Mouse (Mus musculus) activated CD4-positive, CD25-positive, alpha-beta regulatory T cell, adult 4 months (primary cell): ENCODE results near the gene Tmem181a. TPM values are rescaled to one million over a fixed set of nuclear protein-coding genes. Genes with fewer than 3 reads are reported as not detected.
A peak's percentile ranks its signal among the peaks of the same experiment; 100 is the strongest.
"Not testable (repeated sequence)": the region's sequence is repeated elsewhere in the genome, so short reads cannot be mapped to it uniquely, and the experiment has no call there.

ENCODE experiments used
- ATAC-seq: one replicate; pipeline ENCODE4 v1.8.0; 2017
- polyA plus RNA-seq, 2 experiments: library from polyadenylated mRNA; unstranded; fragments of 100-300 nt; shearing (Covaris generic); gene quantifications; one replicate each; pipeline ENCODE4 v1.2.1; 2017

The Tmem181a gene
- polyA plus RNA-seq, result 10 to 100 TPM; 13.4 to 20.5 TPM

DNA sequence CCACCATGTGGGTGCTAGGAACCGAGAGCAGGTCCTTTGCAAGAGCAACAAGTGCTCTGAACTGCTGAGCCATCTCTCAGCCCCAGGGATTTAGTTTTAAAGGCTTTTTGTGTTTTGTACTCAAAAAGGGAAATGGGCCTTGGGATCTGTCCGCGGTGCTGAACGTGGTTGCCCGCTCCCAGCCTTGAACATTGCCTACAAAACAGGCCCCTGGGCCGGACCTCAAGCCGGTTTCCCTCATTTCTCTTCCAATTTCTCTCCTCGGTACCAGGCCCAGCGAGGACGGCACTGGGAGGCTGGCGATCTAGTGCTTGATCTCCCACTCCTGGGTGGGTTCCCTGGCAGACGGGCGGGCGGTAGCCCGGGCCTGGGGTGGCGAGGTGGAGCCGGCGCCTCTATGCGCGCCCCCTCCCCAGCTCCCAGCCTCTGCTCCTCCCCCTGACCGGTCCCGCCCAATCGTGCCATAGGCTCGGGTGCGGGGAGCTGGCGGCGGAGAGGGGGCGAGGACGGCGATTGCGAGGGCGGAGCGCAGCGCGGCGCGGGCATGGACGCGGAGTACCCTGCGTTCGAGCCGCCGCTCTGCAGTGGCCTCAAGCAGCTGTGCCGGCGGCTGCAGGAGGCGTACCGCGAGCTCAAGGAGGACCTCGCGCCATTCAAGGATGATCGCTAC, at the start of gene Tmem181a:
Gene Tmem181a (plus strand): TSS at position 461 of the 670 bp plus-strand sequence.
- ATAC-seq, result not testable (repeated sequence)

GRCm38 (mm10) chr17:6211721-6212120, 44.9 kb upstream of the Tmem181a start:
- ATAC-seq, result no peak

DNA sequence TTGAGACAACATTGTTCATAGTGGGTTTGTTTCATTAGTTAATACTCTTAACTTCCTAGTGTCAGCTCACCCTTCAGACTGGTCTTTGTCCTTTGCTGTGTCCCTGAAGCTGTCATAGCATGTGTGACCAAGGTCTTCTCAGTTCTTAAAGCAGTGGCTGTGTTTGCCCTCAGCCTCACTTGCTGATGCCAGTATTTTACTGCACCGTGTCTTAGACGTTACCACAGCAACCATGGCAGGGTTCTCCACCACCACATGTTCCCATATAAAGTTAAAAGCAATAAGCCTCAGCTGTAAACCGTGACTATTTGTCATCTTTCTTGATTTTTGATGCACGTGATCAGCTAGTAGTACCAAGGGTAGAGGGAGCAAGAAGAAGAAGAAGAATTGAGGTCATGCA, 41.0 kb upstream of the Tmem181a start:
- ATAC-seq, result no peak

DNA sequence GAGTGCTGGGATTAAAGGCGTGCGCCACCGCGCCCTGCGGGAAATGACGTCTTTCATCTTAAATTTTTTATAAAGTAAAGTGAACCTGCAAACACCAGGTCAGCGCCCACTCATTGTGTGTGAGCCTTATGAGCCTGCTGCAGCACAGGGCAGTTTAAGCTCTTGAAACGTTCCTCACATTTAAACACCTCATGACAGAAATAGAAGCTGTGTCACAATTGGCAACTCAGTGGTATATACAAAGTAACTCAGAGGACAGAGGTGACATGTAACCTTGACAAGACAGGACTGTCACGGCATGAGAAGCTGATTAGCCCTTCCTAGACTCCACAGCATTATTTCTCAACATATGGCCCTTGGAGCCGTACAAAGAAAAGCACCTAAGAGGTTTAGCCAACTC, 40.1 kb upstream of the Tmem181a start:
- no peak for ATAC-seq

DNA sequence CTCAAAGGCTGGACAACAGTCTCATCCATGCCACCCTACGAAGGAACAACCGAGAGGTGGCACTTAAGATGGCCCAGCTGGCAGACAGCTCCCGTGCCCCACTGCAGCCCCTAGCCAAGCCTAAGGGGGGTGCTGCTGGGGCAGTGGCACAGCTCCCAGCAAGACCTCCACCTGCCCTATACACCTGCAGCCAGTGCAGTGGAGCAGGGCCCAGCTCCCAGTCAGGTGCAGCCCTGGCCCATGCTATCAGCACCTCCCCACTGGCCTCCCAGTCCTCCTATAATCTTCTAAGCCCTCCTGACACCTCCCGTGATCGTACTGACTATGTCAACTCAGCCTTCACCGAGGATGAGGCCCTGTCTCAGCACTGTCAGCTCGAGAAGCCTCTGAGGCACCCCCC, 24.0 kb upstream of the Tmem181a start:
- not testable (repeated sequence) for ATAC-seq

- ATAC-seq, result not testable (repeated sequence)
Observed at GRCm38 (mm10) chr17:6251298-6251697, 5.4 kb upstream of the Tmem181a start.

DNA sequence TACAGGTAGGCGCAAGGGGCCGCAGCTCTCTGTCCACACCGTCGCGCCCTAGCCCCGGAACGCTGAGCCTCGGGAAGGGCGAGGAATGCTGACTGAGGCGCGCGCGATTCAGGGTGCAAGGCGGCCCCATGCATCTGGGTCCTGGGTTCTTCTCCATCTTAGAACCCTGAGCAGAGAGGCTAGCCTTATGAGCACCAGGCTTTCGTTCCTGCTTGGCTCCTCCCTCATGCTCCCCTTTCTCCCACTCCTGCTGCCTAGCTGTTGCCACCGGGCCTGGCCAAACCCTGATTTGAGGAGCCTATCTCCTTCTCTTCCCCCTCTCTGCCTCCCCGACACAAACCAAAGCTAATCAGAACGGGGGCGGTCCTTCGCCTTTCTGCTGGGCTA, 403 bp downstream of the Tmem181a start:
- ATAC-seq, result not testable (repeated sequence)

DNA sequence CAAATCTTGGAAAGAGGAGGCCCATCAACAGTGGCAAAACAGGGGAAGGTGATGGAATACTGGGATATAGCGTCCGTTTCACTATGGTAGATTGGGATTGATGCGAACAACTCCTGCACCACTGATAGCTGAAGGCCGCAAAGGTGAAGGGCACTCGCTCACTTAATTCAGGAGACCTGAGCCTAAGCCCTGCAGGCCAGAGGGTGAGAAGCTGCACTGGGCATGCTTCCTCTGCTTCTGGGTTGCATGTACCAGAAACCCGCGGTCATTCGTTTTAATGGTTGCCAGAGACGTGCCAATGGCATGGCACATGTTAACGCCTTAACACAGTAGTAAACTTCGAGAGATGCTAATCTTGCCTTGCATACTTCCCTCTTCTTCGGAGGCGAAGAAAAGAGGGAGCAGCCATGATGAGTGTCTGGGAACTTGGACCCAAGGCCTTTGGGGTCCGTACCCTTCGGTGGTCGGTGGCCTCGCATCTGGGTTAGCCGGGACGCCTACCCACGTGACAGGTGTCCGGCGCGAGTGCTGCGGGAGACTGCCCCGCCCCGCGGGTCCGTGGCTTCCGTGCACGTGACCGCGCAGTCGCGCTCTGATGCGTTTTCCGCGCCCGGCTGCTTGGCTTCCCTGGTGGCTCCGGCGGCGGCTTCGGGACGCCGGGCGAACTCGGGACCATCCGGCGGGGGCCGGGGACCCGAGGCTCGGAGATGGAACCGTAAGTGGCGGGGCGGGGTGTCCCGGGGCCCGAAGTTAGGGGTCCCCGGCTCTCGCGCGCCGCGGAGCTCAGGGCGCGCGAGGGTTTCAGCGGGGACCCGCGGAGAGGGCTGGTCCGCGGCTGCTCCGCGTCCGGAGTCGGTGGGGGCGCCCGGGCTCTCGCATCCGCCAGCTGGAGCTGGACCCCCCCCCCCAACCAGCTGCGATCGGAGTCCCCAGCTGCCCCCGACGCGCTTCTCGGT, 13.5 kb downstream of the Tmem181a start:
- peak; percentile 74 for ATAC-seq

GRCm38 (mm10) chr17:6270840-6271239, 14.2 kb downstream of the Tmem181a start:
- peak; percentile 39 for ATAC-seq

DNA sequence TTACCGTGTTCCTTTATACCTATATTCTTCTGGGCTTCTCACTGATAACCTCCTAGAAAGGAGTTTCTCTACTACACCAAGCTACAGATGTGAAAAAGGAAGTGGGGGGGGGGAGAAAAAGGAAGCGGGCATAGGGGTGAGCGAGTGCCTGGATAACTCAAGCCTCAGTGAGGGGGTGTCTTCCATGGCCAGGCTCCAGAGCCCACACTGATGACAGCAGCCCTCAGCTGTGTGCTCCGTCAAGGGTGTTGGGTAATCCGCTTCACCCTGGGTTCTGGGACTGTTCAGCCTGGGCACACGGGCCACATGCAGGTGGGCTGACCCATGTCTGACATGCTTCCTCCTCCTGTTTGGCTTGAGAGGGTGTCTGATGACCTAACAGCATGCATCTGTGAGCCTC, 15.3 kb downstream of the Tmem181a start:
- ATAC-seq, result not testable (repeated sequence)

- not testable (repeated sequence) for ATAC-seq
Observed at GRCm38 (mm10) chr17:6274693-6275092, 18.0 kb downstream of the Tmem181a start.

- not testable (repeated sequence) for ATAC-seq
Observed at GRCm38 (mm10) chr17:6279205-6279604, 22.5 kb downstream of the Tmem181a start.

DNA sequence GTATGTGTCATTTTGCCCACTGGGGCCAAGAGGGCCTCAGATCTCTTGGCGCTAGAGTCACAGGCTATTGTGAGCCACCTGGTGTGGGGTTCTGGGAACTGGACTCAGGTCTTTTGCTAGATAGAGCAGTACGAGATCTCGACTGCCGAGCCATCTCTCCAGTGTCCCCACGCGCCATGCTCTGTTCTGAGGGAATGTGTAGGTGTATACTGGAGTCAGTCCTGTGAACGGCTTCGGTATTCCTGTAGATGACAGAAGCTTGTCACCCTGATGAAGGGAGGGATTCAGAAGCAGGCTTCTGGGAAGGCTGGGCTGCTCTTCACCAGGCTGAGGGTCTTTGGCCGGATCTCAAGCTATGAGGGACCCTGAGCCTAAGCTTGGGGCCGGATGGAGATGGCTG, 23.1 kb downstream of the Tmem181a start:
- not testable (repeated sequence) for ATAC-seq

DNA sequence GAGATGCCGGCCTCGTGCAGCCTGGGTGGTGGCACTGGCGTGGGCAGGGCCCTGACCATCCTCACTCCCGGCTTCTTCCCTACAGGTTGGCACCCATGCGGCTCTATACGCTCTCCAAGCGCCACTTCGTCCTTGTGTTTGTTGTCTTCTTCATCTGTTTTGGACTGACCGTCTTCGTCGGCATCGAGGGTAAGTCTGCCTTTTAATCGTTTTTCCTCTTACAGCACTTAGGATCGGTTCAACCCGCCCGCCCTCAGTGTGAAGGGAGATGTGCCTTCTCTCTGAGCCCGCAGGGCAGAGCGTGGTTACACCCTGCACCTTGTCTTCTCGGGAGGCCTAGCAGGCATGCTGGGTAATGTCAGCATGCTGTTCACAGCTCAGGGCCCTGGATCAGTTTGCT, 23.9 kb downstream of the Tmem181a start:
- ATAC-seq, result not testable (repeated sequence)

DNA sequence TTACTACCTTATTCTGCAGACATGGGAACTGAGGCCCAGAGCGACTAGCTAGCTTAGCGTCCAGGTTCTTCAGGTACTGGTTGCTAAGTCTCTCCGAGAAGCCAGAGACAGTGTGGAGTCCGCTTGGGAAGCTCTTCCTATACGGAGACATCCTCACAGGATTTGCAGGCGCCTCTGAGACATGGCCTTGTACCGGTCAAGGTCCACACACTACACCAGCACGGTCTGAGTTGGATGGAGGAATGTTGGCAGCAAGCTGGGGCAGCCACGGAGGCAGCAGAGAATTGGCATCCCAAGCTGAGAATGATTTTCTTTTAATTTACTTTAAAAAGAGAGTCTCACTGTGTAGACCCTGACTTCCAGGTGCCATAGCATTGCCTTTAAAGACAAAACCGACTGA, 26.5 kb downstream of the Tmem181a start:
- ATAC-seq, result not testable (repeated sequence)

- ATAC-seq, result not testable (repeated sequence)
Observed at GRCm38 (mm10) chr17:6286169-6286568, 29.5 kb downstream of the Tmem181a start.

GRCm38 (mm10) chr17:6289045-6289444, 32.4 kb downstream of the Tmem181a start:
- not testable (repeated sequence) for ATAC-seq

GRCm38 (mm10) chr17:6293882-6294281, 37.2 kb downstream of the Tmem181a start:
- ATAC-seq, result not testable (repeated sequence)

DNA sequence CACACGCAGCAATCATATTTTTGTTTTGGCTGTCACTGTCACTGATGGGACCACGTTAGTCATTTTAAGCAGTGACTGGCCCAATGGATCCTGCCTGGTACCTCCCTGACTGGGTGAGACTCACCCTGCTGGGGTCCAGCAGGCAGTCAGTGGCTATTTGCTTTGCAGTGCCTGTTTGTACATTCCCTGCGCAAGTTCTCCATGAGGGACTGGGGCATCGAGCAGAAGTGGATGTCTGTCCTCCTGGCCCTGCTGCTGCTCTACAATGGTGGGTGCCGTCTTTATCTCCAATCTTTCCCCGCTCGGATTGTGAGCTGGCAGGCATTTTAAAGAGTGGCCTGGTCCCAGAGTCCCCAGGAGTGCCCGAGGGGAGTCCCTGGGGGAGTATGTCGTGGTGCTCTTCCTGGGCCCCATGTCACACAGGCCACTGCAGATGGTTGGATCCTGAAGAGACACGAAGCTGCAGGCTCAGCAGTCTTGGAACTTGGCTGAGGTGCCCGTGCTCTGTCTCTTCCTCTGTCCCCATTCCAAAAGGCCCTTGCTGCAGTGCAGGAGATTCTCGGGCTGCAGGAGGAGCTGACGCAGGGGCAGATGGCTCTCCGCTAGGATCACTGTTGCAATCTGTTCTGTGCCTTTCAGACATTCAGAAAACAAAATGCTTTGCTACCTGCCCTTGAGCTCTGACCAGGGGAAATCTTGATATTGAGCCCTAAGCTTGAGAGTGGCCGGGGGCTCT, 40.6 kb downstream of the Tmem181a start:
- not testable (repeated sequence) for ATAC-seq

- not testable (repeated sequence) for ATAC-seq
Observed at GRCm38 (mm10) chr17:6300190-6300863, 43.7 kb downstream of the Tmem181a start.

DNA sequence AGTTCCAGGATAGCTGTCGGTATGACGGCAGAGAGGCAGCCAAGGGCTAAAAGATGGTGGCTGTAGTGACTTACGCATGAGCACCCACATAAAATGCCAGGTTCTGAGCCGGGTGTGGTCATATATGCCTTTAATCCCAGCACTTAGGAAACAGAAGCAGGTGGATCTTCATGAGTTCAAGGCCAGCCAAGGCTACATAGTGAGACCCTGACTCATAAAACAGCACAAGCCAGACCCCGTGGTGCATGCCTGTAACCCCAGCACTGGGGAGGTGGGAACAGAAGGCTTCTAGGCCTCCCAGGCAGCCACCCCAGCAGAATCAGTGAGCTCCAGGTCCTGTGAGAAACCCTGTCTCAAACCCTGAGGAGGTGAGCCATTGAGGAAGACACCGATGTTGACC, 48.2 kb downstream of the Tmem181a start:
- not testable (repeated sequence) for ATAC-seq

- ATAC-seq, result not testable (repeated sequence)
Observed at GRCm38 (mm10) chr17:6305656-6306270, 49.1 kb downstream of the Tmem181a start.
